Mouse (Mus musculus): ENCODE measurements at regions not wholly inside any gene's neighbourhood (a gene's known extent, or its start where the extent isn't known, plus 50 kb on each side); places are given as distances from the start of the nearest gene placed in this dataset.

DNA sequence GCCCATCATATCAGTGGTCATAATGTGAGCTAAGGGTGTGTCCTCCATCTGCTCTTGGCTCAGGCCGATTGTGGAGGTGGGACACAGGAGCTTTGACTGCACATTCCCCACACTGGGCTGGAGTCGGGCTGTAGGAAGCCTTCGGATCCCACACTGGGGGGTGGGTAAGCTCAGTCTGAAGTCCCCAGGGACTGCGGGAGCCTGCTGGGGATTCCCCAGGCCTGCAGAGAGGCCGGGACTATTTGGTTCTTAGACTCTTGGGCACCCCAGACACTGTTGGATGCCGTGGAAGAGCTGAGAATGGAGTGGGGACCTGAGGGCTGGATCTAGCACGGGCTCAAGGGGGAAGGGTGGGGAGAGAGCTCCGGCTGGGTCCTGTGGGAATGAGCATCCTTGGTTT lies 547.1 kb upstream of the Nrp1 start:
- TF ChIP-seq CTCF (IDR thresholded peaks at IDR 0.05 in 2 of 3, conservative IDR thresholded peaks at IDR 0.05 in 1 of 3; ENCODE audit: control insufficient read depth in 1 of 3, insufficient read depth in 1 of 3, low read depth in 2 of 3, low read length in 3 of 3, poor library complexity in 1 of 3, severe bottlenecking in 1 of 3) = no peak
- no peak for TF ChIP-seq EP300 (IDR thresholded peaks at IDR 0.05; ENCODE audit: low read depth in 1 of 2, low read length in 2 of 2)
- TF ChIP-seq BHLHE40 (IDR thresholded peaks at IDR 0.05; ENCODE audit: borderline replicate concordance, low read depth, low read length) = no peak
- no peak for TF ChIP-seq JUND (IDR thresholded peaks at IDR 0.05; ENCODE audit: low read depth, low read length)
- no peak for TF ChIP-seq POLR2AphosphoS2 (IDR thresholded peaks at IDR 0.05; ENCODE audit: low read length)
- TF ChIP-seq POLR2AphosphoS5 (IDR thresholded peaks at IDR 0.05; ENCODE audit: borderline replicate concordance, low read depth, low read length) = no peak
- no peak for TF ChIP-seq NRF1 (IDR thresholded peaks at IDR 0.05; ENCODE audit: insufficient read depth, low read depth, low read length, poor library complexity, severe bottlenecking)
